ENCODE assay signal across 8 mouse cellular contexts in genomic region chr5:50057612-50058420, GRCm38 (mm10). TPM values are rescaled to one million over a fixed set of nuclear protein-coding genes. Genes with fewer than 3 reads are reported as not detected.
DNase-seq lines count a peak whose midpoint lies in the region; ATAC-seq lines count a peak whose summit lies in the region.

No protein-coding gene starts in this region.

- H3K9me3 ChIP-seq in embryonic facial prominence, embryonic 15.5 days (replicated peaks), result no peaks in the 10 kb centered on the region
- no peaks in the 10 kb centered on the region for H3K9me3 ChIP-seq in hindbrain, embryonic 16.5 days (ENCODE audit: control insufficient read depth, low read length)

- ATAC-seq in embryonic facial prominence, embryonic 15.5 days (ENCODE audit: insufficient number of reproducible peaks, low FRiP score, low TSS enrichment, low read depth), result no peak
- peak; percentile 54 for ATAC-seq in hindbrain, embryonic 16.5 days

- WGBS in embryonic facial prominence, embryonic 15.5 days, result 2% methylated on average over 26 of the region's 26 CpGs
- 2% methylated on average over 26 of the region's 26 CpGs for WGBS in hindbrain, embryonic 16.5 days

- H3K36me3 ChIP-seq in embryonic facial prominence, embryonic 15.5 days, result no peaks in the 10 kb centered on the region
- H3K36me3 ChIP-seq in hindbrain, embryonic 16.5 days (ENCODE audit: control insufficient read depth, insufficient read depth, low read length), result no peaks in the 10 kb centered on the region

- peak overlapping the region; percentile 94 for H3K4me3 ChIP-seq in embryonic facial prominence, embryonic 15.5 days (replicated peaks)
- H3K4me3 ChIP-seq in hindbrain, embryonic 16.5 days (ENCODE audit: low read length), result peak overlapping the region; percentile 67

- DNase-seq in urinary bladder, postnatal 14 days (ENCODE audit: low spot score), result peak; percentile 10
- no peak for DNase-seq in urinary bladder, postnatal 25 days (ENCODE audit: low spot score)
- peak; percentile 33 for DNase-seq in mesoderm, embryonic 11.5 days (ENCODE audit: low read depth, low spot score)
- no peak for DNase-seq in spleen, adult 18-20 months
- DNase-seq in layer of hippocampus, adult 11-12 months (ENCODE audit: low spot score), result no peak
- no peak for DNase-seq in left cerebral cortex, adult 11 months (ENCODE audit: low spot score)

- peak overlapping the region; percentile 65 for H3K4me2 ChIP-seq in embryonic facial prominence, embryonic 15.5 days (replicated peaks)
- H3K4me2 ChIP-seq in hindbrain, embryonic 16.5 days (ENCODE audit: low read length), result peak overlapping the region; percentile 84

- no peaks in the 10 kb centered on the region for H3K27me3 ChIP-seq in embryonic facial prominence, embryonic 15.5 days
- no peaks in the 10 kb centered on the region for H3K27me3 ChIP-seq in hindbrain, embryonic 16.5 days (replicated peaks; ENCODE audit: control insufficient read depth, insufficient read depth, low read length)

- peak overlapping the region; percentile 98 for H3K9ac ChIP-seq in embryonic facial prominence, embryonic 15.5 days
- H3K9ac ChIP-seq in hindbrain, embryonic 16.5 days (ENCODE audit: low read depth, low read length), result peak overlapping the region; percentile 91

- peak overlapping the region; percentile 90 for H3K27ac ChIP-seq in embryonic facial prominence, embryonic 15.5 days (replicated peaks)
- H3K27ac ChIP-seq in hindbrain, embryonic 16.5 days (ENCODE audit: low read depth, low read length), result peak overlapping the region; percentile 73

- peaks cover 37% of the 10 kb centered on the region for H3K4me1 ChIP-seq in embryonic facial prominence, embryonic 15.5 days
- peaks cover 19% of the 10 kb centered on the region for H3K4me1 ChIP-seq in hindbrain, embryonic 16.5 days (ENCODE audit: control insufficient read depth, insufficient read depth, low read depth, low read length)

RNA-seq across cellular contexts. Expression of gene Adgra3, which starts 1.0 kb away (rescaled TPM):
- polyA plus RNA-seq in embryonic facial prominence, embryonic 15.5 days (2015; fragmentation: Nextera tagmentation; extraction: Ambion mirVana), result 31.3 and 33.6 TPM in 2 replicates
- polyA plus RNA-seq in hindbrain, embryonic 16.5 days (2015; fragmentation: Nextera tagmentation; extraction: Ambion mirVana), result 6.1 and 13.5 TPM in 2 replicates

Comparison
In these comparisons a context has a peak if more than half of its experiments do, and no peak if none do; other contexts are left out.
1. DNase-seq: peak in urinary bladder, postnatal 14 days (single experiment) and mesoderm, embryonic 11.5 days (single experiment); none in urinary bladder, postnatal 25 days (single experiment), spleen, adult 18-20 months (0 of 2), layer of hippocampus, adult 11-12 months (single experiment) and left cerebral cortex, adult 11 months (single experiment).